Mouse (Mus musculus) hindbrain, embryonic 12.5 days (tissue): ENCODE measurements around the gene Kcne1. TPM values are rescaled to one million over a fixed set of nuclear protein-coding genes. Genes with fewer than 3 reads are reported as not detected.

Source experiments
- ATAC-seq: fragments of 200-750 bp; cut with Nextera tagmentation; 2 replicates; pipeline ENCODE4 v1.8.0; 2017; ENCODE audit warnings: moderate TSS enrichment; ENCODE audit not compliant: low FRiP score
- H3K27ac ChIP-seq: fragments of 300-500 bp; sonication (generic); 2 replicates; pipeline ENCODE4 v1.5.1; 2016; ENCODE audit warnings: mild to moderate bottlenecking
- H3K27me3 ChIP-seq: fragments of 300-500 bp; sonication (generic); 2 replicates; pipeline ENCODE4 v1.6.1; 2016; ENCODE audit warnings: mild to moderate bottlenecking
- H3K36me3 ChIP-seq: fragments of 300-500 bp; sonication (generic); 2 replicates; pipeline ENCODE4 v1.6.1; 2016; ENCODE audit warnings: mild to moderate bottlenecking
- H3K4me1 ChIP-seq: fragments of 300-500 bp; sonication (generic); 2 replicates; pipeline ENCODE4 v1.6.1; 2016
- H3K4me2 ChIP-seq: fragments of 300-500 bp; sonication (generic); replicated peaks from 2 replicates; pipeline ENCODE4 v1.6.1; 2016; ENCODE audit warnings: mild to moderate bottlenecking
- H3K4me3 ChIP-seq: fragments of 300-500 bp; sonication (generic); 2 replicates; pipeline ENCODE4 v1.5.1; 2016; ENCODE audit warnings: mild to moderate bottlenecking
- H3K9ac ChIP-seq: fragments of 300-500 bp; sonication (generic); 2 replicates; pipeline ENCODE4 v1.6.1; 2016; ENCODE audit warnings: mild to moderate bottlenecking, moderate library complexity
- H3K9me3 ChIP-seq: fragments of 300-500 bp; sonication (generic); replicated peaks from 2 replicates; pipeline ENCODE4 v1.6.1; 2016; ENCODE audit warnings: mild to moderate bottlenecking
- WGBS: fragments of 180-500 bp; shearing (Covaris S2); methylation state at CpG from one replicate; pipeline ENCODE4 v1.1.7; 2016; 5-methylcytosine and 5-hydroxymethylcytosine counted together
- polyA plus RNA-seq: library from polyadenylated mRNA; unstranded; fragments of >200 nt; fragmentation: Nextera tagmentation; extraction: Ambion mirVana; gene quantifications from 2 replicates; pipeline ENCODE4 v1.2.1, GENCODE M21; 2016

Gene Kcne1
- polyA plus RNA-seq, 1 experiment from 2014 or later = 0.13 TPM

- H3K9ac ChIP-seq = peak overlapping the region; percentile 75
- no peaks in the 10 kb centered on the region for H3K27me3 ChIP-seq
- peak overlapping the region; percentile 37 for H3K27ac ChIP-seq
- H3K4me1 ChIP-seq = peaks cover 21% of the 10 kb centered on the region
- WGBS = 2% methylated on average over 12 of the region's 12 CpGs
- peak overlapping the region; percentile 60 for H3K4me3 ChIP-seq
- no peaks in the 10 kb centered on the region for H3K9me3 ChIP-seq
- H3K36me3 ChIP-seq = 0 out of 2 replicates have a peak, but pooled peaks cover 3% of the 10 kb centered on the region
- peak overlapping the region; percentile 87 for H3K4me2 ChIP-seq
- peak; percentile 75 for ATAC-seq
Observed at GRCm38 (mm10) chr16:92301412-92301806, 57.9 kb downstream of the Kcne1 start.

GRCm38 (mm10) chr16:92300649-92301411, 58.4 kb downstream of the Kcne1 start, which contains the start of gene Smim11:
Gene Smim11 (plus strand): TSS chr16:92301286.
- WGBS = 8% methylated on average over 32 of the region's 32 CpGs

More at GRCm38 (mm10) chr16:92300649-92301411, 58.4 kb downstream of the Kcne1 start, which contains the start of gene Smim11:
- H3K9me3 ChIP-seq = no peaks in the 10 kb centered on the region
- H3K9ac ChIP-seq = peak within 1 kb of the TSS; percentile 75
- peak within 1 kb of the TSS; percentile 87 for H3K4me2 ChIP-seq
- H3K27ac ChIP-seq = peak within 1 kb of the TSS; percentile 67
- H3K4me3 ChIP-seq = peak within 1 kb of the TSS; percentile 60
- 0 out of 2 replicates have a peak, but pooled peaks cover 3% of the 10 kb centered on the region for H3K36me3 ChIP-seq
- H3K4me1 ChIP-seq = peaks cover 21% of the 10 kb centered on the region
- no peaks in the 10 kb centered on the region for H3K27me3 ChIP-seq
- ATAC-seq = peak; percentile 96

Other genes with a start within 250 kb of the Kcne1 start
- gene Kcne2, start 67.1 kb downstream of the Kcne1 start, polyA plus RNA-seq = 17.7 and 25.6 TPM in 2 replicates
- gene Smim11, start 58.2 kb downstream of the Kcne1 start, polyA plus RNA-seq = 101 and 112 TPM in 2 replicates
- 0.08 TPM in 2 replicates for gene Fam243, start 38.0 kb downstream of the Kcne1 start, polyA plus RNA-seq
- gene Rcan1, start 111.4 kb upstream of the Kcne1 start, polyA plus RNA-seq = 44.5 and 47.2 TPM in 2 replicates
- gene Clic6, start 126.3 kb upstream of the Kcne1 start, polyA plus RNA-seq = 13.2 and 15.3 TPM in 2 replicates